ENCODE assay signal across 11 mouse cellular contexts in the genomic region with DNA sequence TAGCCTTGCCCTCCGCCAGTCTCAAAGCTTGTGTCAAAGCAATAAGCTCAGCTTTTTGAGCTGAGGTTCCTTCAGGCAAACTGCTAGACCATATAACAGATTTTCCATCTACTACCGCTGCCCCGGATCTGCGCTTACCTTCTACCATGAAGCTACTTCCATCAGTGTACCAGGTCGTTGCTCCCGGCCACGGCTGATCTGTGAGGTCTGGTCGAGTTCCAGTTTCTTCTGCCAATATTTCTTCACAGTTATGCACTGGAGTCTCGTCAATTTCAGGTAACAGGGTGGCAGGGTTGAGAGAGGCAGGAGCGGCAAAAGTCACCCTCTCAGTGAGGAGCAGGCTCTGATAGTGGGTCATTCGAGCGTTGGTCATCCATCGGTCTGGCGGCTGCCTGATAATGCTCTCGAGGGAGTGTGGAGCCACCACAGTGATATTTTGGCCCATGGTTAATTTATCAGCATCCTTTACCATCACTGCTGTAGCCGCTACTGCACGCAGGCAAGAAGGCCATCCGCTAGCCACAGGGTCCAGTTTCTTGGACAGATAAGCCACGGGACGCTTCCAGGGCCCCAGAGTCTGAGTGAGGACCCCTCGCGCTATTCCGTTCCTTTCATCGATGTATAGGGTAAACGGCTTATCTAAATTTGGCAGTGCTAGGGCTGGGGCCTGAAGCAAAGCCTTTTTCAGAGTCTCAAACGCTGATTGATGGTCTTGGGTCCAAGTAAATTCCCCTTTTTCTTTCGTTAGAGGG.
DNase-seq lines count a peak whose midpoint lies in the region; ATAC-seq and TF ChIP-seq lines count a peak whose summit lies in the region.
"Had no signal": no experiment of that assay in that cellular context is flagged by ENCODE, and none has a peak within 500 bp of the region (broad histone marks: within the 10 kb centered on the region; RNA-seq: fewer than 3 reads in every experiment).

No protein-coding gene starts in this region.

- no peak overlapping the region for H3K27ac ChIP-seq in forebrain, embryonic 14.5 days (ENCODE audit: low read depth, low read length)
- H3K27ac ChIP-seq in forebrain, embryonic 15.5 days (replicated peaks): no peak overlapping the region
- no peak overlapping the region for H3K27ac ChIP-seq in bone marrow macrophage, adult 2 months (ENCODE audit: insufficient read depth, low read depth, low read length)
- no peak overlapping the region for H3K27ac ChIP-seq in midbrain, postnatal 0 days (ENCODE audit: low read depth, low read length)
- H3K27ac ChIP-seq: midbrain, embryonic 12.5 days had no signal

- no peak for TF ChIP-seq POLR2A in bone marrow macrophage, adult 2 months (IDR thresholded peaks at IDR 0.05; ENCODE audit: borderline replicate concordance, low read depth, low read length)

- DNase-seq in forebrain, embryonic 14.5 days (ENCODE audit: low spot score): peak; percentile 0
- peak; percentile 0 for DNase-seq in midbrain, postnatal 0 days (ENCODE audit: low spot score)
- no peak for DNase-seq in right cerebral cortex, postnatal 10 days (ENCODE audit: low spot score in 2 of 2)
- DNase-seq: adrenal gland, adult 2 months had no signal

- H3K9me3 ChIP-seq in forebrain, embryonic 14.5 days (replicated peaks; ENCODE audit: control insufficient read depth, low read length): peaks cover 73% of the 10 kb centered on the region
- H3K9me3 ChIP-seq in forebrain, embryonic 15.5 days: peaks cover 77% of the 10 kb centered on the region
- H3K9me3 ChIP-seq in megakaryocyte, embryonic 14.5 days: peaks cover 81% of the 10 kb centered on the region
- peaks cover 77% of the 10 kb centered on the region for H3K9me3 ChIP-seq in midbrain, postnatal 0 days (ENCODE audit: low read length)

- WGBS in forebrain, embryonic 14.5 days: 73% methylated on average over 27 of the region's 27 CpGs
- WGBS in forebrain, embryonic 15.5 days: 65% methylated on average over 27 of the region's 27 CpGs
- WGBS in midbrain, postnatal 0 days: 66% methylated on average over 27 of the region's 27 CpGs

- H3K9ac ChIP-seq in forebrain, embryonic 14.5 days (ENCODE audit: low read length): no peak overlapping the region
- no peak overlapping the region for H3K9ac ChIP-seq in forebrain, embryonic 15.5 days (replicated peaks)
- H3K9ac ChIP-seq in midbrain, postnatal 0 days (replicated peaks; ENCODE audit: low read length, poor library complexity, severe bottlenecking): no peak overlapping the region
- H3K9ac ChIP-seq: midbrain, embryonic 12.5 days had no signal

- H3K27me3 ChIP-seq in forebrain, embryonic 14.5 days (replicated peaks; ENCODE audit: control insufficient read depth, insufficient read depth, low read length): no peaks in the 10 kb centered on the region
- no peaks in the 10 kb centered on the region for H3K27me3 ChIP-seq in forebrain, embryonic 15.5 days
- no peaks in the 10 kb centered on the region for H3K27me3 ChIP-seq in megakaryocyte, embryonic 14.5 days (replicated peaks)
- H3K27me3 ChIP-seq in midbrain, postnatal 0 days (ENCODE audit: insufficient read depth, low read length): no peaks in the 10 kb centered on the region
- H3K27me3 ChIP-seq: CH12.LX had no signal

- H3K4me1 ChIP-seq in forebrain, embryonic 14.5 days (ENCODE audit: control insufficient read depth, insufficient read depth, low read length): no peaks in the 10 kb centered on the region
- H3K4me1 ChIP-seq in forebrain, embryonic 15.5 days: no peaks in the 10 kb centered on the region
- H3K4me1 ChIP-seq in megakaryocyte, embryonic 14.5 days: no peaks in the 10 kb centered on the region
- H3K4me1 ChIP-seq in bone marrow macrophage, adult 2 months (ENCODE audit: control insufficient read depth, insufficient read depth, low read length): no peaks in the 10 kb centered on the region
- H3K4me1 ChIP-seq in midbrain, postnatal 0 days (ENCODE audit: insufficient read depth, low read length): no peaks in the 10 kb centered on the region
- H3K4me1 ChIP-seq: midbrain, embryonic 12.5 days had no signal

- no peak for ATAC-seq in forebrain, embryonic 14.5 days
- no peak for ATAC-seq in forebrain, embryonic 15.5 days (replicated peaks)
- ATAC-seq in megakaryocyte, adult 5-6 weeks (ENCODE audit: poor library complexity, severe bottlenecking): no peak
- ATAC-seq in midbrain, postnatal 0 days (ENCODE audit: low FRiP score): no peak
- ATAC-seq in megakaryocyte-erythroid progenitor cell, adult 5-6 weeks (replicated peaks; ENCODE audit: low FRiP score, low TSS enrichment, poor library complexity, severe bottlenecking): no peak

- no peaks in the 10 kb centered on the region for H3K36me3 ChIP-seq in forebrain, embryonic 14.5 days (ENCODE audit: control insufficient read depth, insufficient read depth, low read length)
- H3K36me3 ChIP-seq in forebrain, embryonic 15.5 days: no peaks in the 10 kb centered on the region
- no peaks in the 10 kb centered on the region for H3K36me3 ChIP-seq in megakaryocyte, embryonic 14.5 days (replicated peaks; ENCODE audit: low read length)
- H3K36me3 ChIP-seq in midbrain, postnatal 0 days (ENCODE audit: insufficient read depth, low read length): no peaks in the 10 kb centered on the region

- H3K4me2 ChIP-seq in forebrain, embryonic 14.5 days (ENCODE audit: low read length): no peak overlapping the region
- no peak overlapping the region for H3K4me2 ChIP-seq in forebrain, embryonic 15.5 days (replicated peaks)
- no peak overlapping the region for H3K4me2 ChIP-seq in midbrain, postnatal 0 days (ENCODE audit: low read depth, low read length, poor library complexity, severe bottlenecking)
- H3K4me2 ChIP-seq: midbrain, embryonic 12.5 days had no signal

- TF ChIP-seq CTCF in bone marrow macrophage, adult 2 months (IDR thresholded peaks at IDR 0.05; ENCODE audit: low read depth, low read length): 0 out of 2 replicates have a peak, but pooled peaks have one; percentile 3
- TF ChIP-seq CTCF in midbrain, postnatal 0 days (IDR thresholded peaks at IDR 0.05): no peak

- H3K4me3 ChIP-seq in forebrain, embryonic 14.5 days (ENCODE audit: low read depth, low read length): no peak overlapping the region
- no peak overlapping the region for H3K4me3 ChIP-seq in forebrain, embryonic 15.5 days
- H3K4me3 ChIP-seq in megakaryocyte, embryonic 14.5 days (replicated peaks): peak overlapping the region; percentile 26
- H3K4me3 ChIP-seq in bone marrow macrophage, adult 2 months (ENCODE audit: insufficient read depth, low read length): no peak overlapping the region
- no peak overlapping the region for H3K4me3 ChIP-seq in midbrain, postnatal 0 days (ENCODE audit: low read depth, low read length)
- H3K4me3 ChIP-seq: midbrain, embryonic 12.5 days had no signal

Comparison
In these comparisons a context has a peak if more than half of its experiments do, and no peak if none do; other contexts are left out.
1. DNase-seq: peak in forebrain, embryonic 14.5 days (single experiment) and midbrain, postnatal 0 days (single experiment); none in right cerebral cortex, postnatal 10 days (0 of 2).